Mouse (Mus musculus): ENCODE measurements around the gene Rnase4.

GRCm38 (mm10) chr14:51090077-51090781 lies 648 bp upstream of the Rnase4 start:
- TF ChIP-seq EP300 (IDR thresholded peaks at IDR 0.05; ENCODE audit: low read depth) = no peak
- no peak for TF ChIP-seq CTCF (IDR thresholded peaks at IDR 0.05; ENCODE audit: low read depth)

All from liver, embryonic 14.5 days (tissue).